Mouse (Mus musculus): Measurements from ENCODE around the gene Gemin4.
"Not testable (repeated sequence)": the region's sequence is repeated elsewhere in the genome, so short reads cannot be mapped to it uniquely, and the experiment has no call there.

Gene Gemin4

GRCm38 (mm10) chr11:76216049-76216540 is 1.4 kb downstream of the Gemin4 start:
- no peak for DNase-seq

- peak; percentile 6 for DNase-seq
Measured at GRCm38 (mm10) chr11:76215011-76215410, 2.5 kb downstream of the Gemin4 start.

- DNase-seq, result no peak
Measured at GRCm38 (mm10) chr11:76213841-76214240, 3.6 kb downstream of the Gemin4 start.

DNA sequence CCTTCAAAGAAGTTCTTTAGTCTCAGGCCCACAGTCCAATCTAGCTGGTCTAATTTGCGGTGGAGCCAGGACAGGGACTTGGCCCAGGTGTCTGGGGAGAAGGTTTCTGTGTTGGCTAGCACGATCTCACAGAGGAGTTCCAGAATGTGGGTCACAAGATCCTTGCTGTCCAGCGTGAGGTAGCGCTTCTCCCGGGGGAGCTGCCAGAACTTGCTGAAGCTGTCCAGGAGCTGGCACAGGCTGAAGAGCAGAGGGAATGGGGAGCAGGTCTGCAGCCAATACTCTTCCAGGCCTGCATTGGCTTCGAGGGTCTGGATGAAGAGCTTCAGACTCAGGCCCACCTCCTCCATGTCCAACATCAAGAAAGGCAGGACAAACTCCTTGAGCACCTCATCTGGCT is 5.9 kb downstream of the Gemin4 start:
- not testable (repeated sequence) for DNase-seq

DNA sequence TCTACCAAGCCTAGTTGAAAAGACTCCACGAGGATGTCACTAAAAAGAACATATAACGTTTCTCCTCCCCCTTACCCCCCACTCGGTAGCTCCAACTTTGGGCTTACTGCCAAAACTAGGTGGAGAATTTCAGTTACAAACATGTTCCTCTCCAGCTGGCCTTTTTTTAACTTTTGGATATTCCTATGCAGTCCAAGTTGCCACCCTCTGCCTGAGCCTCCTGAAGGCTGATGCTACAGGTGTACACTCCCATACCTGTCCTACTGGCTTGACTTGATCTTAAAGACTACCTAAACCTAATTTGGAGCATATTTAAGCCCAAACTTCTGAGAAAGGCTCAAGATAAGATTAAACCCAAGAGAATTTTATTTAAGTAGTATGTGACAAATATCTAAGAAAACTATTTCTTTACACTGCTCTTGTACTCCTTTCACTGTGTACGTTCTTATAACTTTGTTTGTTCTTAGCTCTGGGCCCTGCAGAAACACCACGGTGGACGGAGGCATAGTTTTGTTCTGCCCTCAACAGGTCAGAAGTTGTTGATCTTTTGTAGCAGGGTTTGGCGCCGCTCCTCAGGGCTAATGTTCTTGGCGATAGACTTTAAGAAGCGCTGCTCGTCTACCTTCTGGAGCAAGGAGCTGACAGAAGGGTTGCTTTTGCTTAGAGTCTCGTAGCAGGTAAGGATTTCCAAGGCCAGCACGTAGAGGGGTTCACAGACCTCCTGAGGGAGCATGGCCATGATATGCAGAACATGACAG is 7.1 kb downstream of the Gemin4 start:
- no peak for DNase-seq

DNA sequence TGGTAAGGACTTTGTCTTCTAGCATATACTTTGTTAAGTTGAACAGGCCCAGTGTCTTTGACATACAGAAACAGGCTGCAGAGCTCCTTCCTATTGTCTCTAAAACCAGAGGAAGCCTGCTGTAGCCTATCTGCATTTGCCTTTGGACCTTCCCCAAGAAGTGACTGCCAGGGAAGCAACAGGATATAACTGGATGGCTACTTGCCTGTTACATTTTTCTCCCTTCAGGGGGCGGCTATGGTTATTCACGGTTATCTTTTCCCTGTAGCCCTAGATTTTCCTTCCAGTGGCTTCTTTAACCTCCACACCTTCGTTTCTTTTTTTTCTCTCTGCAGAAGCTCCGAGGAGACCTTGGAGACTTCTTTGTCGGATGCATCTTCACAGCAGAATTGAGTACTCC is 10.7 kb downstream of the Gemin4 start:
- no peak for DNase-seq

- DNase-seq, result peak; percentile 31
Measured at GRCm38 (mm10) chr11:76201761-76202674, 15.4 kb downstream of the Gemin4 start.

- no peak for DNase-seq
Measured at GRCm38 (mm10) chr11:76196977-76197469, 20.4 kb downstream of the Gemin4 start.

- DNase-seq, result no peak
Measured at GRCm38 (mm10) chr11:76196275-76196976, 21.0 kb downstream of the Gemin4 start.

DNA sequence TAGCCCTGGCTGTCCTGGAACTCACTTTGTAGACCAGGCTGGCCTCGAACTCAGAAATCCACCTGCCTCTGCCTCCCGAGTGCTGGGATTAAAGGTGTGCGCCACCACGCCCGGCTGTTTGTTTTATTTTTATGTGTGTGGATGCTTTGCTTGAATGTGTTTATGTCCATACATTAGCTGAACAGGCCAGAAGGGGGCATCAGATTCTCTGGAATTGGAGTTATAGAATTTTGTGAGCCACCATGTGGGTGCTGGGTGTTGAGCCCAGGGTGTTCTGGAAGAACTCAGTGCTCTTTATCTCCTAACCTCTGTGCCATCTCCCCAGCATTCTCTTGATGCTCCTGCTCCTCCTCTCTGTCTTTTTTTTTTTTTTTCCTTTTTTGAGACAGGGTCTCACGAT is 30.6 kb downstream of the Gemin4 start:
- DNase-seq, result no peak

- no peak for DNase-seq
Measured at GRCm38 (mm10) chr11:76183745-76184144, 33.7 kb downstream of the Gemin4 start.

DNA sequence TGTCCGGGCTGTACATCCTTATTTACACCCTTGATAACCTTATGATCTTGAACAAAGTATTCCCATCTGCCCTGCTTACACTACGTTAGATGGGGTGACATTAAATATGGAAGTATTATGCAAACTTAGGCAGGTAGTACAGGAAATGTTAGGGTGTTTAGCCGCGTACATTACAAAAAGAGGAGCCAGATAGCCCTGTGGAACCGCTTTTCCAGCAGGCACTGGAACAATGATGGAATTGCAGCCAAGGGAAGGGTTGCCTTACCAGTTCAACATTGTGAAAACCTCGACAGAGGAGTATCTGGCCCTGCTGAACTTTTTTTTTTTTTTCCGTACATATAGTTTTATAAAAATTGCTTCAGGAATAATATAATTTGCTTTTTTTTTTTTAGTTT is 37.3 kb downstream of the Gemin4 start:
- DNase-seq, result no peak

- DNase-seq, result peak; percentile 87
Measured at GRCm38 (mm10) chr11:76179495-76180145, 37.8 kb downstream of the Gemin4 start, which contains the start of the genes Vps53 and Fam57a. Gene Vps53, minus strand, starts transcription at chr11:76179647. Gene Fam57a, plus strand, starts transcription at chr11:76179671.

DNA sequence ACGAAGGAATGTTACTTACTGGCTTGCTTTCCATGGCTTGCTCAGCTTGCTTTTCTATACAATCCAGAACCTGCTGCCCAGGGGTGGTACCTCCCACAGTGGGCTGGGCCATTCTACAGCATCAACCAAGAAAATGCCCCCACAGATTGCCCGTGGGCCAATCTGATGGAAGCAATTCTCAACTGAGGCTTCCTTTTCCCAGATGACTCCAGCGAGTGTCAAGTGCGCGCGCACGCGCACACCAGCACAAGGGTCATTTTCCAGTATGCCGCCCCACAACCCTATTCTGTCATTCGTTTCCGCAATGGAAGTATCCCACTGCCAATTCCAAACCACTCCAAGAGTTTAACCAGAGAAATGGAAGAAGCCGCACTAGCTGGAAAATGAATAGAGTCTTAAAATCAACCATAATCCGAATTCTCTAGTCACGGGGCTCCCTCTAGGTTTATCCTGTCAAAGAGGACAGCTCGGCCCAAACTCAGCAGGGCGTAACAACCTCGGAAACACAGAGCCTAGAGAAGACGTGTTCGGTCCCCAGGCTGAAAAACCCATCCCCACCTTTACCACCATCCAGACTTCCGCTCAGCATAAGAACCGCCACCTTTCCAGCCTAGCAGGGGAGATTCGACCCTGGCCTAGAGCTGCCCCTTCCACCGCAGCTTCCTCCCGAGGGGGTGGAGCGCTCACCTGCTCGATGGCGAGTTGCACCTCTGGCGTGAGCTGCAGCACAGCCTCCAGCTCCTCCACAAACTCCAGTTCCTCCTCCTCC is 38.6 kb downstream of the Gemin4 start:
- peak; percentile 10 for DNase-seq

DNA sequence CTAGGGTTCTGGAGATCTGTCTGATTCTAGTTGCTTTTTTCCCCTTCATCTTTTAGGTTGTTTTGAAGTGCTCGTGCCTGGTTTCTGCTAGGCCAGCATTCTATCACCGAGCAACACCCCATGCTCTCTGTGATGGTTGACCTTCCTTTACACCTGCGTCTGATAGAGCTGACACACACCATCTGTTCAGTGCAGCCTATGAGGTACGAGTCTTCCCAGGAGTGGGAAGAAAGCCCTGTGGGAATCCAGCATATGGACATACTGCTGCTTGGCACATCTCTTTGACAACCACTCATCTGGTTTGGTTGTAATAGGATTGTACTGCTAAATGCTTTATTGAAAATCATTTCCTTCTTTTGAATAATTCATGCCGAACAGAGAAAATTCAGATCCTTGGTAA is 47.3 kb downstream of the Gemin4 start:
- no peak for DNase-seq

- DNase-seq, result no peak
Measured at GRCm38 (mm10) chr11:76168976-76169375, 48.5 kb downstream of the Gemin4 start.

- peak; percentile 70 for DNase-seq
Measured at GRCm38 (mm10) chr11:76167079-76167765, 50.2 kb downstream of the Gemin4 start.

DNA sequence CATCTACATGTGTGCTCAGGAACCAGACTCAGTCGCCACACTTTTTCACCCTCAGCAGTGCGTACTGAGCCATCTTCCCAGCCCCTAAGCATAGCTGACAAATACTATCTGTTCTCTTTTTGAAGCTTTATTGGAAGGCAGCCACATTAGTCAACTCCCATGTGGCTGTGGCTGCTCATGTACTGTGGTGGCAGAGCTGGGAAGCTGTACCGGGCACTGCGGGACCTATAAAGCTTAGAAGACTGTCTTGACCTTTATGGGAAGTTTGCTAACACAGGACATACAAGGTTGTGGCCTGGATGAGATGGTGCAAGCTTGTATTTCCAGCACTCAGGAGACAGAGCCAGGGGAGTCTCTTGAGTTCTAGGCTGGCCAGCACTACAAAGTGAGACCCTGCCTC is 50.8 kb downstream of the Gemin4 start:
- DNase-seq, result no peak
